Mouse (Mus musculus): ENCODE results near the gene Tubg1. TPM values are rescaled to one million over a fixed set of nuclear protein-coding genes. Genes with fewer than 3 reads are reported as not detected.
A peak's percentile ranks its signal among the peaks of the same experiment; 100 is the strongest.

Tubg1 gene
- total RNA-seq (2021): 10 to 100 TPM; 45.7 to 49.2 TPM

DNA sequence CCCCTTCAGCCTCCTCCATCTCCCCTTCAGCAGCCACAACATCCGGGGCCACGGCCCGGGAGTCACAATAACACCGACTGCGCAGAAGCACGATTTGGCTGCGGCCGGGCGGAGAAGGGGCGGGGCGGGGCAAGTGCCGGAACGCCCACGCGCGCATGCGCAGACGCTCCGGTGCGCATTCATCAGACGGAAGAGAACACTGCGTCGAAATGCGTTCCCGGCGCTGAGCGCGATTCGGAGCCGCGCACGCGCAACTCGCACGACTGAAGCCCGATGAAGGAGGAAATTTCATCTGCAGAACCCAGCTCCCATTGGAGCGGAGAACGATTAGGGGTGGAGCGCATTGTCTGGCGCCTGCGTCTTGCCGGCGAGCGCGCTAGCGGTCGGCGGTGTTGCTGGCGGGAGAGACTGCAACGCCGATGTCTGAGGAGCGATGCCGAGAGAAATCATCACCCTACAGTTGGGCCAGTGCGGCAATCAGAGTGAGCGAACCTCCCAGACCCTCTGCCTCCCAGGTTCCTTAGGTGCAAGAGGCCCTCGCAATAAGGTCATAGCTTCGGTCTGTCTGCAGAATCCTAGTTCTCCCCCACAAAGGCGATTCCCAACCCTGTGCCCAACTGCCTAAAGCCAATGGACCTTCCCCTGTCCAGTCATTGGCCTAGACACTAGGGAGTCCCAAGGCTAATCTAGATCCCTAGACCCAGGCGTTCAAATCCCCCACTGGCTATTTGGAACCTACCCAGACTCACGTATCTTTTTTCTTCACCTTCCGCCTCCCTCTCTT, at the start of gene Tubg1, which contains the start of gene Retreg3:
Gene Tubg1, plus strand, starts transcription at position 178 of the 784 bp plus-strand sequence.
Gene Retreg3, minus strand, starts transcription at position 133 of the 784 bp plus-strand sequence.
- intact Hi-C loops (cut with DNase I): loop anchor here (2.0 kb wide), 1 partner anchor 51 kb away; the partner anchor contains the start of genes Cntnap1 and Plekhh3
- peak; percentile 99 to 100 for DNase-seq (ENCODE audit: low spot score in 2 of 2)

DNA sequence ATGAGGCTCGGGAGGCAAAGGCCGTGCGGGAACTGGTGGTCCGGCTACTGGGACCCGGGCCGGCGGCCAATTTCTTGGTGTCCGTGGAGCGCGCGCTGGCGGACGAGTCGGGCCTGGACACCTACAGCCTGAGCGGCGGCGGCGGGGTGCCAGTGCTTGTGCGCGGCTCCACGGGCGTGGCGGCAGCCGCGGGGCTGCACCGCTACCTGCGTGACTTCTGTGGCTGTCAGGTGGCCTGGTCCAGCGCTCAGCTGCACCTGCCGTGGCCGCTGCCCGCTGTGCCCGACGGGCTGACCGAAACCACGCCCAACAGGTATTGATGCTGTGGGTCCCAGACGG, 49.6 kb upstream of the Tubg1 start:
- intact Hi-C loops (cut with DNase I): no loop called here
- DNase-seq (ENCODE audit: low spot score in 2 of 2): no peak

DNA sequence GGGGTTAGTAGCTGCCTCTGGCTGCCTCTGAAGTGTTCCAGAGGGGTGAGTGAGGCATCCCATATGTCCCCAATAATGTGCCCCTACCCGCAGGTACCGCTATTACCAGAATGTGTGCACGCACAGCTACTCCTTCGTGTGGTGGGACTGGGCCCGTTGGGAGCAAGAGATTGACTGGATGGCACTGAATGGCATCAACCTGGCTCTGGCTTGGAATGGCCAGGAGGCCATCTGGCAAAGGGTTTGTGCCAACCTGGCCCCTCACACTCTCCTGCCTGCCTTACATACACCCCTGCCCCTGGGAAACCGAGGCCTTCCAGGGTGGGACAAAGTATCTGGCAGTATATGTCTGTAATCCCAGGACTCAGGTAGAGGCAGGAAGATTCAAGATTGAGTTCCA, 48.8 kb upstream of the Tubg1 start:
- no peak for DNase-seq (ENCODE audit: low spot score in 2 of 2)
- intact Hi-C loops (cut with DNase I): no loop called here

DNA sequence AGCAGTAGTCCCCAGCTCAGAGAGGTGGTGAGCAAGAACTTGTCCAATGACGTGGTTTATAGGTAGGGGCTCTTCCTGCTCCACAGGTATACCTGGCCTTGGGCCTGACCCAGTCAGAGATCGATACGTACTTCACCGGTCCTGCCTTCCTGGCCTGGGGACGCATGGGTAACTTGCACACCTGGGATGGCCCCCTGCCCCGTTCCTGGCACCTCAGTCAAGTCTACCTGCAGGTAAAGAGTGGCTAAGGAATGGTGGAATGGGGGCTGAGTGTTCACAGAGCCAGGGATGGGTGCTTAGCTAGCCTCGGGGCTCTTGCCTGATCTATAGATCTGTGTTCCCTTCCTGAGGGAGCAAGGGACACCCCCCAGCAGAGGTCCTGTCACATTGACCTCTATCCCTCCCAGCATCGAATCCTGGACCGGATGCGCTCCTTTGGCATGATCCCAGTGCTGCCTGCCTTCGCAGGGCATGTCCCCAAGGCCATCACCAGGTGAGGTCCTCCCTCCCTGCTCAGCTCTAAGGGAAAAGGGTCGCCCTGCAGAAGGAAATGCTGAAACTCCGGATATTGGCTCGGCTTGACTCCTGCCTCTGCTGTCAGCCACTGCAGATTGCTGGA, 47.8 kb upstream of the Tubg1 start:
- no peak for DNase-seq (ENCODE audit: low spot score in 2 of 2)
- intact Hi-C loops (cut with DNase I): no loop called here

DNA sequence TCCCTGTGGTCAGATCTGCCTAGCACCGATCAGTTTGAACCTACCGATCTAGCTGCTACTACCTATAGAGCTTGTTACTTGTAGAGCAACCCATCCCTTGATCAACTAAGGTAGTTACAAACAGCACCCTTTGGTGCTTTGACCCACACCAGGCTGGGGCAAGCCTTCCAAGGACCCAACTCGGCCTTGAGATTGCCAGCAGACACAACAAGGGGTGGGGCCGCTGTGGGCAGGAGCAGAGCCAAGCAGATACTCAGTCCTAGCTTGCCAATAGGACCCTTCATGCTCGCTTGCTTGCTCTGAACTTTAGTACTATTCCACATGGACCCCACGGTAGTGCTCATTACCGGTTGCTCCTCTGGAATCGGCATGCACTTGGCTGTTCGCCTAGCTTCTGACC, 41.6 kb upstream of the Tubg1 start, which contains the start of gene Hsd17b1:
Gene Hsd17b1, plus strand, starts transcription at position 291 of the 400 bp plus-strand sequence.
- intact Hi-C loops (cut with DNase I): no loop called here

DNA sequence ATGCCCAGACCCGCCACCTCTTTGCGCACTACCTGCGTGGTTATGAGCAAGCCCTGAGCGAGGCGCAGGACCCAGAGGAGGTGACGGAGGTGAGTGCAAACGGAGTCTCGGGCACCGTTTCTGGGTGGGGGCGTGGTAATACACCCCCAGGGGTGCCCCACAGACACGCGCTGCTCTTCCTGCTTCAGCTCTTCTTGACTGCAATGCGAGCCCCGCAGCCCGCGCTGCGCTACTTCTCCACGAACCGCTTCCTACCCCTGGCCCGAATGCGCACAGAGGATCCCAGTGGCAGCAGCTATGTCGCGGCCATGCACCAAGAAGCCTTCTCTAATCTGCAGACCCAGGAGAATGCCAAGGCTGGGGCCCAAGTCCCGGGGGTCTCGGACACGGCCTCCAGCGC, 40.0 kb upstream of the Tubg1 start:
- intact Hi-C loops (cut with DNase I): no loop called here
- DNase-seq (ENCODE audit: low spot score in 2 of 2): no peak

More for the DNA sequence above, 41.6 kb upstream of the Tubg1 start, which contains the start of gene Hsd17b1:
- DNase-seq (ENCODE audit: low spot score in 2 of 2): no peak

DNA sequence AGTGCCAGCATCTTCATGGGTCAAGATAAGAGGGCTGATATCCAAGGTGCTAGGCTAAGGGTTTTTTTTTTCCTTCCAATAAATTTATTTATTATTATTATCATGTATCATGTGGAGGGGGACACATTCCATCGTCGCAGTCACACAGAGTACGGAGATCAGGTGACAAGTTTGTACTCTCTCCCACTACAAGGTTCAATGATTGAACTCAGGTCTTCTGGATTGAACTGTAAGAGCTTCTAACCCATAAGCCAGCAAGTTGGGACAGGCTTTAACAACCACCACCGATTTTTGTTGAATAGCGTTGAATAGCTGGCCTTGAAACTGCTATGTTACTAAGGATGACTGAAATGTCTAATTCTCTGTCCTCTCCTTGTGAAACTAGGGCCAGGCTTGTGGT, 39.3 kb upstream of the Tubg1 start:
- DNase-seq (ENCODE audit: low spot score in 2 of 2): no peak
- intact Hi-C loops (cut with DNase I): no loop called here

DNA sequence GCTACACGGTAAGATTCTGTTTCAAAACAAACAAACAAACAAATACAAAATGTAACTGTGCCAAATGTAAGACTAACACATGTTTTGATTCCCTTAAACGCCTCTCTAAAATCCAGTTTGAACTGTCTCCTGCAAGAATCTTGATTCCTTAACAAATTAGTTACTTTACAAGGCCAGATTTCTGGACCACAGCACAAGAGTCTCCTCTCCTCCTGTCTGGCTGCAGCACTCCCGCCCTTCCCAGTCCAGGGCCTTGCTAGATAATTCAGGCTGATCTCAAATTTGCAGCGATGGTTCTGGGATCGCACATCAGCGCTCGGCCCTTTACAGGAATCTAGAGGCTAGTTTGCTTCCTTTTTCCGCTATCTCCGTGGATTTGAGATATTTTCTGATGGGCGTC, 38.1 kb upstream of the Tubg1 start:
- intact Hi-C loops (cut with DNase I): no loop called here
- no peak for DNase-seq (ENCODE audit: low spot score in 2 of 2)

DNA sequence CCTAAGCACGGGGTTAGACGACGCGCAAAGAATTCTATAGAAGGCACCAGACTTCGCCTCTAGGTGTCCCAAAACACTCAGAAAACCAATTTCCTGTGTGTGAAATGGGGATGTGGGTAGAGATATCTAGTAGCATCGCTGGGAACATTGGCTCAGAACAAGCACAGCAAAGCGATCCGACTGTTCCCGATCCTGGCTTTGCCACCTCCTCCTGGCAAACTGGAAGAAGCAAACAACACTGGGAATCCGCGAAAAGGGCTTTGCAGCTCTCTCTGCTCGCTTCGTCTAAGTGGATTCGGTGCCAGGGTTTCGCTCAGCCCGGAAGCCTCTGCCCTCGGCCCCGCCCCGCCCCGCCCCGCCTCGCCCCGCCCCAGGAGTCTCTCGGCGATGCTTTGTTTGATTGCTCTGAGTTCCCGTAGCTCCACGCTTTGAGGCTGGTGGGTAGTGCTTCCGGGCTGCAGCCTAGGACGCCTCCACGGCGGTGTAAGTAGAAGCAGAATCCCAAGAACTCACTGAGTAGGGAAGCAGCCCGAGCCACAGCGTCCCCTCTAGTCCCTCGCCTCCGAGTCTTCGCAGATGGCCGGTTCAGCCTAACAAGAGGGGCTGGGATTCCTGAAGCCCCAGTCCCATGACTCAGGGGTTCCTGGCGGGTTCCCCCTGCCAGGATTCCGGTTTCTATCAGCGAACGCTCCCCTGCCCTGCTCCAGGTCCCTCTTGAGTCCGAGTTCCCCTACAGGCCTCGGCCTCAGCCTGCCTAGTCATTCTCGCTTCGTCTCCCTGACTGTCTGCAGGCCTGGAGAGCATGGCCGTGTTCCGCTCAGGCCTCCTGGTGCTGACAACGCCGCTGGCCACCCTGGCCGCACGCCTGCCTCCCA, 37.3 kb upstream of the Tubg1 start, which contains the start of gene Coasy:
Gene Coasy, plus strand, starts transcription at position 358 of the 875 bp plus-strand sequence.
- intact Hi-C loops (cut with DNase I): no loop called here

DNA sequence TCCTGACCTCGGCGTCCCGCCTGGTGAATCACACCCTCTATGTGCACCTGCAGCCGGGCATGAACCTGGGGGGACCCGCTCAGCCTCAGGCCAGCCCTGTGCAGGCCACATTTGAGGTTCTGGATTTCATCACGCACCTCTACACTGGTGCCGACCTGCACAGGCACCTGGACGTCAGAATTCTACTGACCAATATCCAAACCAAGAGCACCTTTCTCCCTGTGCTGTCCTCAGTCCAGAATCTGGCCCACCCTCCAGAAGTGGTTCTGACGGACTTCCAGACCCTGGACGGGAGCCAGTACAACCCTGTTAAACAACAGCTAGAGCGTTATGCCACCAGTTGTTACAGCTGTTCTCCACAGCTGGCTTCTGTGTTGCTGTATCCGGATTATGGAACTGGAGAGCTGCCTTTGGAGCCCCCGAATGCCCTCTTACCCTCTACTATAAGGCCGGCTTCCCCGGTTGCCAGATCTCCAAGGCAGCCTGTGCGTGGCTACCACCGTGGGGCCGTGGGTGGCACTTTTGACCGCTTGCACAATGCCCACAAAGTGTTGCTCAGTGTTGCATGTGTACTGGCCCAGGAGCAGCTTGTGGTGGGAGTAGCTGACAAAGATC, 36.5 kb upstream of the Tubg1 start:
- DNase-seq (ENCODE audit: low spot score in 2 of 2): no peak
- intact Hi-C loops (cut with DNase I): no loop called here

More for the DNA sequence above, 37.3 kb upstream of the Tubg1 start, which contains the start of gene Coasy:
- DNase-seq (ENCODE audit: low spot score in 2 of 2): peak; percentile 89 to 91

DNA sequence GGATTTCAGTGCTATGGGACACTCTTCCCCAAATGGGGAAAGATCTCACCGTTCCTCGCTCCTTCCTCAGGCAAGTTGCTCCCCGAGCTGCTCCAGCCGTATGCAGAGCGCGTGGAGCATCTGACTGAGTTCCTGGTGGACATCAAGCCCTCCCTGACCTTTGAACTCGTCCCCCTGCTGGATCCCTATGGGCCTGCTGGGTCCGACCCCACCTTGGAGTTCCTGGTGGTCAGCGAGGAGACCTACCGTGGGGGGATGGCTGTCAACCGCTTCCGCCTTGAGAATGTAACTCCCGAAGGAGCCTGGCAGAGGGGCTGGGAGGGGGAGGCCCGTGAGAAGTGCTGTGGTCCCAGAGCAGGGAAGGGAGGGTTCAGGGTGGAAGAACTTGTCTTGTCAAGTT, 35.5 kb upstream of the Tubg1 start:
- intact Hi-C loops (cut with DNase I): no loop called here
- no peak for DNase-seq (ENCODE audit: low spot score in 2 of 2)

DNA sequence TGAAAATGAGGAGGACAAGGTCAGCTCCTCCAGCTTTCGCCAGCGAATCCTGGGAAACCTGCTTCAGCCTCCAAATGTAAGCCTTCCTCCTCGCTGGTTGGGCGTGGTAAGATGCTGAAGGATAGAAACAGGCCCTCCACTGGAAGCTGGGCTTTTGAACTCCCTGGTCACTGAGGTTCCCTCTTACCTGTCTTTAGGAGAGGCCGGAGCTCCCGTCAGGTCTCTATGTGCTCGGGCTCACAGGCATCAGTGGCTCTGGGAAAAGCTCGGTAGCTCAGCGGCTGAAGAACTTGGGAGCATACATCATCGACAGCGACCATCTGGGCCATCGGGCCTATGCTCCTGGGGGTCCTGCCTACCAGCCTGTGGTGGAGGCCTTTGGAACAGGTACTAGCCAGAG, 34.9 kb upstream of the Tubg1 start:
- intact Hi-C loops (cut with DNase I): no loop called here

DNA sequence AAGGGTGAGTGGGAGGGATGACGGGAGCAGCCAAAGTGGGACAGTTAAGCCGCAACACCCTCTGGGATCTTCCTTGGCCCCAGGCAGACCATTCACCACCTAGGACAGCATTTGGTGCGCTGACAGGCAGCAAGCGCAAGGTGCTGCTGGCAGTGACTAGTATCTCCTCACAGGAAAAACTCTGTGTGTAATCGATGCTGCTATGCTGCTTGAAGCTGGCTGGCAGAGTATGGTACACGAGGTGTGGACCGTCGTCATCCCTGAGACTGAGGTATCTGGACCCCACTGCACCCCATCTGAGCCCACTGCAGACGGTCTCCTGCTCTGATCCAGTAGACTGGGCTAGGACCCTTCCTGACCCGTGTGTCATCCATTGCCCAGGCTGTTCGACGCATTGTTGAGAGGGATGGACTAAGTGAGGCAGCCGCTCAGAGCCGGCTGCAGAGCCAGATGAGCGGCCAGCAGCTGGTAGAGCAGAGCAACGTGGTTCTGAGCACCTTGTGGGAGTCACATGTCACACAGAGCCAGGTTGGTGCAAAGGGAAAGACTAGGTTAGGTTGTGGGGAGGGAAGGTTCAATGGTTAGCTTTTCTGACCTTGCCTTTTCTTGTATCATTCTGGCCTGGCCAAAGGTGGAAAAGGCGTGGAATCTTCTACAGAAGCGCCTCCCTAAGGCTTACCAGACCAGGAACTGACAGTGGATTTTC, 34.0 kb upstream of the Tubg1 start:
- DNase-seq (ENCODE audit: low spot score in 2 of 2): no peak
- intact Hi-C loops (cut with DNase I): no loop called here

More for the DNA sequence above, 34.9 kb upstream of the Tubg1 start:
- DNase-seq (ENCODE audit: low spot score in 2 of 2): no peak

DNA sequence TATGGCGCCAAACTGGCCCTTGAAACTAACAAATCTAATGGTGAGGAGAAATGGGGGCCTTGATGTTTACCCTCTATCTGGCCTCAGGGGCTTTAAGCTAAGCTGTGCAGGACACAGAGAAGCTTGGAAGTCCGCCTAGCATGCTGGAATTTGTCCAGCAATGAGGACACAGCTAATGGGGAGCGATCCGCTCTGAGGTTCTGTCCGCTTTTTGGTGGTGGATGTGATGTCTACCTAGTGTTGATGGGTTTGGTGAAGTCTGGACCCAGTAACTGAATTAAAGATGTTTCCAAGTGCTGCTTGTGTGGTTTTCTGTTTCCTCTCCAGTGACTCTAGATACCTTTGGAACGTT, 33.4 kb upstream of the Tubg1 start:
- DNase-seq (ENCODE audit: low spot score in 2 of 2): no peak
- intact Hi-C loops (cut with DNase I): no loop called here

DNA sequence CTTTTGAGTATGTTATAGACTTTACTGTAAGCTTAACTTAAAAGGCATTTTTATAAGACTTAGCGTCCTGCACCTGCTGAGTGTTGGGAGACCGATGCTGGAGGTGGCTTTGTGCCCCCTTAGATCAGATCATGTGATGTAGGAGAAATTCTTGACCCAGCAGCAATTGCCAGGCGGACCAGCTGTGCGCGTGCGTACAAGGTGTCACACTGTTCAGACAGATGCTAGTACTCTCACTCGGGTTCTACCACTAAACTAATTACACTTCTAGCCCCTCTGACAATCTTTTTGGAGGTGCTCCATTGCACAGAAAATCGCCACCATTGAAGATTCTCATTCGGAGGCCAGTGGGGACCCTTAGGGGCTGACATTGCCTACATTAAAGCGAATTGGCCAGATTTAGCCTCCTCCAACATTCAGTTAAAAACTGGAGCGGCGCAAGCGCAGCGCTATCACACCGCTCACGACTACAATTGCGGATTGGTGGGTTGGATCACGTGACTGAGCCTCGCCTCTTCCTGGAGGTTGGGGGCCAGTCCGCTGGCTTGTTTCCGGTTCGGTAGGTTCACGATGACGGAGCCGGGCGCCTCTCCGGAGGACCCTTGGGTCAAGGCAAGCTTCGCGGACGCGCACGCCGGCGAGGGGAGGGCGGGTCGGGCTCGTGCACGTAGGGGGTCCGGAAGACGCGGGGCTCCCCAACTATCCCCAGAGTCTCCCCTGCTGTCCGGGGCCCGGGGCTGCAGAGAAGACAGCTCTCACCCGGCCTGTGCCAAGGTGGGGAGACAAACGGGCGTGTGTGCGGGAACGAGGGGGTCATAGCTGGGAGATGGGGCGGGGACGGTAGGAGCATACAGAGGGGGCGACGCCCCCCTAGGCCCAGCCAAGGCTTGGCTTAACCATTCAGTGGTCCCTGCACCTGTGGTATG, 32.7 kb upstream of the Tubg1 start, which contains the start of gene Mlx:
Gene Mlx, plus strand, starts transcription at position 522 of the 926 bp plus-strand sequence.
- DNase-seq (ENCODE audit: low spot score in 2 of 2): peak; percentile 91 to 93
- intact Hi-C loops (cut with DNase I): no loop called here

DNA sequence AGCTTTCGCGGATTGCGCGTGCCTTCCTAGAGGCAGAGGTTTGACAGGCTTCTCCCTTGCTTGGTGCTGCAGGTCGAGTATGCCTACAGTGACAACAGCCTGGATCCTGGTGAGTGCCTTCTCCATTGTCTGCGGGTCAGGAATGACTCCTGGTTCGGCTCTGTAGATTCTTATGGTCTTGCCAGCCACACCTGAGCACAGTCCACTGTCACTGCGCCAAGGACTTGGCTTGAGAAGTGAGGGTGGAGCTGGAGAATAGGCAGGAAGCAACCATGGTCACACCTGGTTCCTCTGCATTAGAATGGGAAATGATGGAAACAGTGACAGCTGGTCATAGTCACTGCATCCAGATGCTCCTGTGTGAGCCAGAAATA, 32.1 kb upstream of the Tubg1 start:
- intact Hi-C loops (cut with DNase I): no loop called here
- DNase-seq (ENCODE audit: low spot score in 2 of 2): no peak

DNA sequence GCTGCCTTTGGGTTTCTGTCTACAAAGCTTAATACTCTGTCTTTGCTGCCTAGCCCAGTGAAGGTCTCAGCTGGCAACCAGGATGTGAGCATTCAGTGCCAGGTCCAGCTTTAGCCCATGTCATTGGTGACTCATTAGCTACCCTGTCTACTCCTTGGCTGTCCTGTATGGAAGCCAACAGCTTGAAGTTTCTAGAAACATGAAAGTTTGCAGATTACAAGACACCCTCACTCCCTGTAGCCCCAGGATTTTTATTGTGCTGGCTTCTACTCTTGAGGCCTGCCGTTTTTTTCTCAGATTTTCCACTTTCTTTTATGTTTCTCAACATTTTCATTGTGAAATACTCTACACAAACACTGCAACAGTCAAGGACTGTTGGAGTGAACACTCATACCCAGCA, 29.8 kb upstream of the Tubg1 start:
- intact Hi-C loops (cut with DNase I): no loop called here
- no peak for DNase-seq (ENCODE audit: low spot score in 2 of 2)

DNA sequence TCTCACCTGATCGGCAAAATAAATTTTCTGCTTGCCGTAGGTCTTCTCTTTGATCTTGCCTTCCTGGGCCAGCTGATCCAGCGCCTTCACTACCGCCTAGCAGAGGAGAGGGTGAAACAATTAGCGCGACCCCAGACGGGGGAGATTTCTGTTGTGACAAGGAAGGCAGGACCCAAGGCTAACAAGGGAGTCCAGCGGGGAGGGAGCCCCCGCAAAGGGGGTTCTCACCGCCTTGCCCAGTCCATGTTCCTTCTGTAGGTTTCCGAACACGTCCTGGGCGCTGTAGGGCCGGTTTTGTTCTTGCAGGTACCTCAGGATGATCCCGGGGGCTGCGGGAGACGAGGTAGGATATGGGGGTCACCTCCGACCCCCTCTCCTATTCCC, 24.8 kb upstream of the Tubg1 start:
- DNase-seq (ENCODE audit: low spot score in 2 of 2): no peak
- intact Hi-C loops (cut with DNase I): loop anchor here (2.0 kb wide), 1 partner anchor 82 kb away; no protein-coding TSS in a partner anchor
